Mouse (Mus musculus) thymus, postnatal 0 days (tissue): ENCODE results near the gene Olfr373. TPM values are rescaled to one million over a fixed set of nuclear protein-coding genes. Genes with fewer than 3 reads are reported as not detected.

ENCODE experiments used
- DNase-seq: peaks from one replicate; pipeline ENCODE4 v3.0.0-alpha.2; 2015; ENCODE audit warnings: low spot score
- polyA plus RNA-seq: library from polyadenylated mRNA; unstranded; fragments of >200 nt; fragmentation: Nextera tagmentation; extraction: Ambion mirVana; gene quantifications from 2 replicates; pipeline ENCODE4 v1.2.1, GENCODE M21; 2015

Olfr373 gene
- polyA plus RNA-seq, 1 experiment from 2014 or later: 0.05 TPM

DNA sequence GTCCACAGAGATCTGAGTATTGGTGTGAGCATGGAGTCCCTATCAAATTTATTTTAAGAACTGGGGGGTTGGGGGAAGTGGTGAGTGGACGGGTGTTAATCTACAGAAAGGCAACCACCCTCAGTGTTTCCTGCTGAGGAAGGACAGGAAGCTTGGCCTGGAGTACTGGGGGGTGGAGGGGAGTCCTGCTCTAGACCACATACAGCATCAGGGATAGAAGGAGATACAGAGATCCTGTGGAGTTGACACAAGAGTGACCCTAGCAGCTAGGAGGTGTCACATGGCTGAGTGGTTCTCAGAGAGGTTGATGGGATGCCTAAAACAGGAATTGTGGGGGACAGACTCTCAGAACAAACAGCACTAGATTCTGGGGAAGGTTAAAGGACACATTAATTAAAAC is 50.5 kb downstream of the Olfr373 start:
- no peak for DNase-seq

DNA sequence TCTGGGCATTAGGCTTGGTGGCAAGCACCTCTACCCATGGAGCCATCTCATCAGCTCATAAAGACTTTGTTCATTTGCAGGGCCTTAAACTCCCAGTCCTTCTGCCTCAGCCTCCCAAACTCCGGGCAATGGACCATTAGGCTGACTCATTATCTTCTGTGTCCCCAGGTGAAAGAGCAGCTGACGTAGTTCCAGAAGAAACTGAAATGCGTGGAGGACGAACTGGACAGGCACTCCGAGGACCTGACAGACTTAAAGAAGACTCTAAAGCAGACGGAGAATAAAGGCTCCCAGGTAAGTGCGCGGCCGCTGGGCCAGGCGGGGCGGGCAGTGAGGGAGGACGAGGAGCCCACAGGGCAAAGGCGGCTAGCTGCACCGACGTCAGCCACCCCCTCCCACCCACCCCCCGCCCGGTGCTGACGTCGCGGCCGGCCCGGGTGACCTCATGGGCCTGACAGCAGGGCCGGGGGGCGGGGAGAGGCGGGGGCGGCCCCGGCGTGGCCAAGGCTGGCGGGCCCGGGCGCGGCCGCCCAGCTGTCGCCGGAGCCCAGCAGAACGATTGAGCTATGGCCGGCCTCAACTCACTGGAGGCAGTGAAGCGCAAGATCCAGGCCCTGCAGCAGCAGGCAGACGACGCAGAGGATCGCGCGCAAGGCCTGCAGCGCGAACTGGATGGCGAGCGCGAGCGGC is 51.9 kb downstream of the Olfr373 start, which contains the start of gene Tpm4:
Gene Tpm4, plus strand, starts transcription at position 220 of the 690 bp plus-strand sequence.
- peak; percentile 46 for DNase-seq

DNA sequence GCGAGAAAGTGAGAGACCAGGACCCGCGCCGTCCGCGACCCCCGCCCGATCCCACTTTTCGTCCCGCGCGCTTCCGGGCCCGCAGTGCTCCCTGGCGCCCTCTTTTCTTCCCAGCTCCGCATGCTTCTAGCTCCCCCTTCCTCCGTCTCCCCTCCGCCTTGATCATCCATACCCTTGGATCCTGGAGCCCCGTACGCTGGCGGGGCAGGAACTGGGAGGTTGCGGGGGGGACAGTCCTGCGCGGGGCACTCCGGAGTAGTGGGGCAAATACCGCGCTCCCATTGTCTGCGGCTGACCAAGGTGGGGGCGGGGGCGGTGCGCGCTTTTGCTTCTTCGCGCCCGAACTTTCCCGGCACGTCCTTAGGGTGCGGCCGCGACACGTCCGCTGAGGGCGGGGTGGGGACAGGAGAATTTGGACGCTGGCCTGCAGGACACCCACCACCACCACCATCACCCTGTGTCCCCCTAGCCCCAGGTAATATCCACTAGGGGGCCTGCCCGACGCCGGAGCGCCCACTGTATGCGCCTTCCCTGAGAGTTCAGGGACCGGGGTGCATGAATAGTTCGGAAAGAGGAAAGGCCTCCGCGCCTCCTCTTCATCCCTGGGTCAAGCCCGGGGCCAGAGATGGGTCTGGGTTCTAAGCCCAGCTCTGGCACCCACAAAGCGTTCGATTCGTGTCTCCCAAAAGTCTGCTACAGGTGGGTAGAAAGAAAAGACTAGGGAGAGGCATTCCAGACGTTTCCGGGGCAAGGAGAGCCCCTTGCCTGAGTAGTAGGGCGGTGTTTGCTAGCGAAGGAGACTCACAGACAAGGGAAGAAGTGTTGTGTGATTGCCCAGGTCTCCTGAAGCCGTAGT is 52.7 kb downstream of the Olfr373 start:
- peak; percentile 53 for DNase-seq

DNA sequence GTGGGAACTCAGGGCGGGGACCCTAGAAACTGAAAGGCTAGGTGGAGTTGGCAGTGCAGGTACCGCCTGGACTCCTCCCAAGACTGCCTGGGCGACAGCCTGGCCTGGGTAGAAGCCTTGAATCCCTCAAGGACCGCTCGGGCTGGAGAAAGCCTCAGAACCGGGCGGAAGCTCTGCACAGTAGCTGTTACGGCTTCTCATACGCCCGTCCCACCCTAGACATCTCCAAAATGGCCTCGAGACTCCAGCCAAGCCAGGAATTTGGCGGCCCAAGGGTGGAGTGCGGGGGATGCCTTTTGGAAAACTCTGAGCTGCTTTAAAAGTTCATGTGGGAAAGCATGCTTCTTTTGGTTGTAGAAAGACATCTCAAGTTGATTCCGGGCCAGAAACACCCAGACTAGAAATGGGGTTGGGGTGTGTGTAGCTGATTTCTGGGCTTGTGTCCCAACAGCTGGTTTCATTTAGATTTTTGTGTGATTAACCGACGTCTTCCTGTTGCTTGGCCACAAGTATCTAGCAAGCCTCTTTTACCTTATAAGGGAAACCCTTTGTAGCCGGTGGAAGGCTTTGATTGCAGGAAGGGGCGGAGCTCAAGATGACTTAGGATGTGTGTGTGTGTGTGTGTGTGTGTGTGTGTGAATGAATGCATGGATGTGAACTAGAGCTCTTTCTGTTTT is 53.5 kb downstream of the Olfr373 start:
- peak; percentile 95 for DNase-seq

DNA sequence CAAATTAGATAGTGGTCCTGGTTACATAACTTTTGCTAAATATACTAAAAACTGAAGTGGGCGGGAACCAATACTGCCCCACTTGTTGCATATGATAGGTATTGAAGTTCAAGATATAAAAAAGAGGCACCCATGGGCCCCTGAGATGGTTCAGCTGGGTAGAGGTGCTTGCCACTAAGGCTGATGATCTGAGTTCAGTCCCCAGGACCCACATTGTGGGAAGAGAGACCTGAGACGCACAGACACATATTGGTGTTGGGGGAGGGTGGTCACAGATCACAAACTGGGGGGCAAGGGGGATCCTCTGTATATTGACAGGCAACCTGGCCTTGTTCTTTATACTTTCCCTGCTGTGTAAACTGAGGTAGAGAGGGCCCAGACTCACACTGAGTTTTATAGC is 54.5 kb downstream of the Olfr373 start:
- no peak for DNase-seq

DNA sequence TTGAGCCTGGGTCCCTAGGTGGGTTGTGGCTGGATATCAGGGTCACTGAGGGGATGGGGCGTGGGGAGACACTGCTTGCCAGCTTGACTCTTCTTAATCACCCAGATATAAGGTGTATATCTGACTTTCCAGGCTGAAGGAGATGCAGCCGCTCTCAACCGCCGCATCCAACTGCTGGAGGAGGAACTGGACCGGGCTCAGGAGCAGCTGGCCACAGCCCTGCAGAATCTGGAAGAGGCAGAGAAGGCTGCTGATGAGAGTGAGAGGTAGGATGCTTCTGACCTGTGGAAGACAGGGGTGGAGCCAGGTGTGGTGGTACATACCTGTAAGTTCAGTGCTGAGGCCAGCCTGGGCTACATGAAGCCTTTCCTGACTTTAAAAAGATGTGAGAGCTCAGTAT is 55.5 kb downstream of the Olfr373 start:
- DNase-seq: no peak

DNA sequence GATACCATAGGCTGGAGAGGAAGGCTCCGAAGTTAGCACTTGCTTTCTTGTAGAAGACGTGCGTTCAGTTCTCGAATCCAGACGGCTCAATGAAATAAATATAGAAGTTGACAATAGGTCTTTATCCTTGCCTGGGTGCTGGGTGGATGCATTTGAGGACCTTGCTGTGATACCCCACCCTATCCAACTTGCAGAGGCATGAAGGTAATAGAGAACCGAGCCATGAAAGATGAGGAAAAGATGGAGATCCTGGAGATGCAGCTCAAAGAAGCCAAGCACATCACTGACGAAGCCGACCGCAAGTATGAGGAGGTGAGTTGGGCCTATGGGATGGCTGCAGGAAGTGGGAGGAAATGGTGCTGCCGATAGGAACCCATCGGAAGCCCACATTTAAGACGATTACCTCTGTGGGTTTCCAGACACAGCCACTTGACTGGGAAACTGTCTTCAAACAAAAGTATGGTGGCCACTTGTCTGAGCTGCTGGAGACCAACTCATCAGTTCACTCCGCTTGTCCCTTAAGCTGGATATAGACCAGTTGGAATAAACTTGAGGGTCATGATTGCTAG is 60.4 kb downstream of the Olfr373 start:
- no peak for DNase-seq

DNA sequence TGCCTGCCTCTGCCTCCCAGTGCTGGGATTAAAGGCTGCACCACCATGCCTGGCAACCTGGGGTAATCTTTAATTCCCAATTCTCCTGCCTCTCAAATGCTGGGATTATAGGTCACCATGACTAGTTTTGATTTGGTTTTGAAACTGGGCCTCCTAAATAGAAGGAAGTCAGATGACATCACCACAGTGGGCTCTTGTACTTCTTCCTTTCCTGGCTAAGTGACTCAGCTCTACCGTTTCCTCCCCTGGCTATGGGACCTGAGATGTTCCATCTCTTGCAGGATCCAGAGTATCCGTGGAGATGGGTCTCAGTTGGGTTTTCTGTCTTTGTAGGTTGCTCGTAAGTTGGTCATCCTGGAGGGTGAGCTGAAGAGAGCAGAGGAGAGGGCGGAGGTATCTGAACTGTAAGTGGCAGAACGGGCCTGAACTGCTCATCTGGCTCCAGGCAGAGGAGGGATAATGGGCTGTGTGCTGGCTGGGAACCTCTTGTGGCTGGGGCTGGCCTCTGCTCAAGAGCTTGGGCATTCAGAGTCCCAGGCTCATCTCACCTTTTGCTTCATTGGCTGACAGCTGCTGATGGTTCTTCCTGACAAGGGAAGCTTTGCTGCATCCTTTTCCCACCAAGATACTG is 61.5 kb downstream of the Olfr373 start:
- DNase-seq: no peak

DNA sequence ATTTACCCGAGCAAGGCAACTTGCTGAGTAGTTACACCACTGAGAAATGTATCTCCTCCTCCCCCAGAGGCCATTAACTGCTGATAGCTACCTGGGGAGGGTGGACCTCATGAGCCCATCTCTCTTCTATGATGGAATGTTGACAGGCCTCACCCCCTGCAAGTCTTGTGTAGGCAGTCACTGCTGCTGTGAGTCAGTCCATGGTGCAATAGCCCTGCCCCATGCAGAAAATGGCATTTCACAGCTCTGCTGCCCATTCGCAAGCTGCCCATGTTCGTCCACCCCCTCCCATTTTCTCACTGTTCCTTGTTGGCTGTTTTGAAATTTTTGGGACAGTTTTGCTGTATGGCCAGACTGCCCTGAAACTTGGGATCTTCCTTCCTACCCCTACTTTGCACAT is 62.5 kb downstream of the Olfr373 start:
- no peak for DNase-seq

DNA sequence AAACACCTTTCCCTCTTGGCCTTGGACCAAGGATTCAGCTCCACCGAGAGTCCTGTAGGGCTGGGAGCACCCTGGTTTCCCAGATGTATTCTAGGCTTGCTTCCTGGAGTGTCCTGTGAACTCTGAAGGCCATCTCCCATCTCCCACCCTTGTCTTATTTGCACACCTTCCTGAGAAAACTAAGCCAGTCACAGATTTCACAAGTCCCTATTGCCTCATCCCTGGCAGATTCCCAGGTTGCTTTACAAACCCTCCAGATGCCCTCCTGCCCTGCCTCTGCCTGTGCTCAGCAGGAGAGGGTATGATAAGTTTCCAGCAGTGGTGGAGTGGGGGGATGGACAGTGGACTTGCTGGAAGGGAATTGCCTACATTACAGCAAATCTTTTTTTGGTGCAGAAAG is 63.1 kb downstream of the Olfr373 start:
- DNase-seq: no peak

DNA sequence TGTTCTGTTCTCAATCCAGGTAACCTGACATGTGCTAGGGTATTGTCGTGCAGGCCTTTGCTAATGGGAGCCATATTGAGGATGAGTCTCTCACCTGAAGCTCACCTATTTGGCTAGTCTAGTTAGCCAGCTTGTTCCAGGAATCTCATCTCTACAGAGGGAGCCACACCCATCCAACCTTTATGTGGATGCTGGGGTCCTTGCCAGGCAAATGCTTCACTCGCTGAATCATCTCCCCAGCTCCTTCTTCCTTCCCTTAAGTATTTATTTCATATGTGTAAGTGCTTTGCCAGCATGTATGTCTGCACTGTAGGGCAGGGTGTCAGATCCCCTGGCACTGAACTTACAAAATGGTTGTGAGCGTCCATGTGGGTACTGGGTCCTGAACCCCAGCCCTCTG is 63.6 kb downstream of the Olfr373 start:
- no peak for DNase-seq

DNA sequence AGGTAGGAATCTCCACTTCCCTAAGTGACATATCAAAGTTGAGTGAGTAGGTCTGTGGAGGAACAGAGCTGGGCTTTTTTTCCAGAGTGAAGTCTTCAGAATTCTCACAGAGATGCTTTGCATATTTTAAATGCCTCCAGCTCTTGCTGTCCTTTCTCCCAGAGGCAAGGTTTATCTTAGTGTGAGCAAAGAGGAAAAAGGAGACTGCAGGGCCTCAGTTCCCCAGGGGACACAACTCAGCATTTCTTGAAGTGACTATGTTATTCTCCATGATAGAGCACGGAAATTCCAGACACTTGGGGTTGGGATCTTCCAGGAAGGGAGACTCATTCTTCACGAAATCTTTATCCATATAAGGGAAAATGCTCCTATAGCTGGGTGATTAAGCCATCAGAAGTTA is 64.3 kb downstream of the Olfr373 start:
- DNase-seq: no peak

DNA sequence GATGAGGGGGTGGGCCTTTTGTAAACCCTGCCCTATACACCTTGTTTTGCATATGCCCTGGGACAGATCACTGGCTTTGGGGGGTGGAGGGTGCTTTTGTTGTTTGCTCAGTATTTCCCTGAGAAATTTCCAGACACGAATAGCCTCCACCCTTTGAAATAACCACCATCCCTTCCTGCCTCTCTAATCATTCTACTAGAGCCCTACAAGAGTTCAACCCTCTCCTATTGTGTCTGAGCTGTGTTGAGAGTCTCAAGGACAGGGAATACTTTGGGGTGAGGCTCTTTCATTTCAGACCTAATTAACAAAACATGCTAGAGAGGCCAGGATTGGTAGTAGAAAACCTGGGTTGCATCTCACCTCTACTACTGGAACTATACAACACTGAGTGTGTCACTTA is 66.1 kb downstream of the Olfr373 start:
- no peak for DNase-seq

DNA sequence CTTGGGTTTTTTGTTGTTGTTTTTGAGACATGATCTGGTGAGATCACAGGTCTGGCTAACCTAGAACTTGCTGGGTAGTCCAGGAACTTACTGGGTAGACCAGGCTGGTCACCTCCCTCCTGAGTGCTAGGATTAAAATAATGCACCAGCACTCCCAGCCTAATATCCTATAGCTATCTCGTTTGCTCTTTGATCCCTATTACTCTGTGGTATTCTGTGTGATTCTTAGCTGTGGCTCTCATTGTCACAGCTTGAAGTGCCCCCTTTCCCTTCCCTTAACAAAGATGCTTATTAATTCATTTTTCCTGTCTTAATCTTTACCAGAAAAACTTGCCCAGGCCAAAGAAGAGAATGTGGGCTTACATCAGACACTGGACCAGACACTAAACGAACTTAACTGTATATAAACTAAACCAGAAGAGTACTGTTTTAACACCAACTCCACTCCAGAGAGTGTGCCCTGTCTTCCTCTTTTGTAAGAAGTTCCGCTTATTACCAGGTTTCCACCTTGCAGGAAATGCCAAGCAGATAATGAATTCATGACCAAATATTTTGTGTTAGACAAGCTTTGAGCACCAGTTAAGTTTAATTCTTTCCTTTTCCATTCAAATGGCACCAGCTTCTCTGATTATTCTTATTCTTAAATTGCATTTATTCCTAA is 68.6 kb downstream of the Olfr373 start:
- DNase-seq: no peak

Other genes with a start within 250 kb of the Olfr373 start
- gene Zfp709, start 201.2 kb upstream of the Olfr373 start, polyA plus RNA-seq: 7.8 and 9.4 TPM in 2 replicates
- gene Zfp882, start 174.6 kb upstream of the Olfr373 start, polyA plus RNA-seq: 4.9 and 5.1 TPM in 2 replicates
- 13.0 and 17.0 TPM in 2 replicates for gene Zfp617, start 174.5 kb upstream of the Olfr373 start, polyA plus RNA-seq
- 15.9 and 18.5 TPM in 2 replicates for gene Zfp961, start 132.1 kb upstream of the Olfr373 start, polyA plus RNA-seq
- 1.5 and 1.9 TPM in 2 replicates for gene Cyp4f18, start 73.6 kb upstream of the Olfr373 start, polyA plus RNA-seq
- gene Olfr372, start 42.0 kb upstream of the Olfr373 start, polyA plus RNA-seq: not detected in 2 replicates
- not detected in 2 replicates for gene Olfr374, start 23.9 kb downstream of the Olfr373 start, polyA plus RNA-seq
- gene Tpm4, start 51.8 kb downstream of the Olfr373 start, polyA plus RNA-seq: 164 and 172 TPM in 2 replicates
- gene Rab8a, start 78.0 kb downstream of the Olfr373 start, polyA plus RNA-seq: 140 and 151 TPM in 2 replicates
- 4.9 and 5.6 TPM in 2 replicates for gene Hsh2d, start 106.5 kb downstream of the Olfr373 start, polyA plus RNA-seq
- gene Cib3, start 129.7 kb downstream of the Olfr373 start, polyA plus RNA-seq: 0.44 and 0.67 TPM in 2 replicates
- not detected in 2 replicates for gene Gm11034, start 130.5 kb downstream of the Olfr373 start, polyA plus RNA-seq
- gene Fam32a, start 136.6 kb downstream of the Olfr373 start, polyA plus RNA-seq: 69.3 and 75.9 TPM in 2 replicates
- 133 and 135 TPM in 2 replicates for gene Ap1m1, start 156.8 kb downstream of the Olfr373 start, polyA plus RNA-seq
- gene Gm10282, start 222.1 kb downstream of the Olfr373 start, polyA plus RNA-seq: 32.8 and 33.9 TPM in 2 replicates
- gene Klf2, start 235.9 kb downstream of the Olfr373 start, polyA plus RNA-seq: 16.8 and 21.4 TPM in 2 replicates